Mouse (Mus musculus): ENCODE results near the gene Traf6.

Traf6 gene

DNA sequence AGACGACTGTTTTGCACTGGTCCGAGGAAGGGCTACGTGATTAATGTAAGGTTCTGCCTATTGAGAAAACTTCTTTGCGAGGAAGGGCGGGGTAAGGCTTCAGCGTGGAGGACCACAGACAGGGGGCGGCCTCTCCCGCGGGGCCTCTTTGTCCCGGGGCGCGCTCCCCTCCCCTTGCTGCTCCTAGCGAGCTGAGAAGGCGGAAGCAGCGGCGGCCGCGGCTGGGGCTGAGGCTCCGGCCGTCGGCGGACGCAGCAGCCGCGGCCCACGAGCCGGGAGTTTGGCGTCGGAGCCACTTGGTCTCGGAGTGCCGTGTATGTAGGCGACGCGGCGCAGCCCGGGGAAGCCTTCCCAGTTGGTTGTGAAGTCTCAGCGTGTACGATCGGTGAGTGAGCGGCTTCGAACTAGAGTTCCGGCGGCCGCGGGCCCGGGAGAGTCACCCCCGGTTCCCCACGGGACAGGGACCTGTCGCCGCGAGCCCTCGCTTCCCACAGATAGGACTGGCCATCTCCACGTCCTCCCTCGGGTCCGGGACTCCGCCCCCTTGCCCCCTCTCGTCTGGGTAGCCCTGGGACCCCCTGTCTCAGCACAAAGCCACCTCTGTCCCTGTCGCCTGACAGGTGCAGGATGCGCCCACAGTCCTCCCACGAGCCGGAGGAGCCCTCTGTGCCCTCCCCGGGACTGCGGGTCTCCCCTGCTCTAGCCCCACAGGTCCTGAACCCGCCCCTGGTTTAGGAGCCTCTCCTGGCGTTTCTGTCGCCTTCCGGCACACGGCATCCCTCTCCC, at the start of gene Traf6:
Traf6 (plus strand) TSS at position 194 of the 786 bp plus-strand sequence.
- in situ Hi-C loops (cut with MboI, MseI): no loop called here

DNA sequence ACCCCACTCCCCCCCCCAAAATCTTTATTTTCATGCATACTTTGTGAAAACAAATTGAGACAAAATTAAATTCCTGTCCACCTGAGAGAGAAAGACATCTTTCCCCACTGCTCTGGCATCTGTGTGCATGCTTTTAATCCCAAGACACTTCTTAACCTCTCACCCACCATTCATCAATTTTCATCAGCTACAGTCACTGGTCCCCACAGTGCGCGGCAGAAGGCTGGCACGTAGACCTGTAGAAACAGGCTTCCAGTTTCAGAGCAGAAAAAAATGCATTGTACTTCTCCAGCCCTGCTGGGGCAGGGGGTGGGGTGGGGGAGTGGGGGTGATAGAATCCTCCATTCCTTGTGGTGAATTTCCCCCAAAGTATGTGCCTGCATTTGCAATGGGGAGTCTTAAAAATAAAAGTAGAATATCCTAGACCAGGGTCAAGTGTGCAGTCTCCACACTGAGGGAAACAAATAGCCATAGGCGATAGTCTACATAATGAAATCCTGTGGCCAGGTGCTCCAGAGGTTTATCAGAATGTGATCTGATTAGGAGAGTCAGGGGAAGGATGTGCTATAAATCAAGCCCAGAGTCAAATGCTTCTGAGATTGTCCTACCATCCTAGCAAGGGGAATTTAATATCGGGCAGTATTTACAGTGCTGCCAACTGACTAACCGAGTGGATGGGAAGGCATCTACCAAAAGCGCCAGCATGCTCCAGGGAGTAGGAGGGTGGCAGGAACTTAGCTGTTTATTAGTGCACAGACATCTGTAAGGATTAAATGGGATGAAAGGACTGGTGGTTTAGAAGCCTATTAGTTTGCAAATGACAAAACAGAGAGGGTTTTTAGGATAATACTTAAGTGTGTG, 39.0 kb upstream of the Traf6 start:
- in situ Hi-C loops (cut with MboI, MseI): no loop called here

DNA sequence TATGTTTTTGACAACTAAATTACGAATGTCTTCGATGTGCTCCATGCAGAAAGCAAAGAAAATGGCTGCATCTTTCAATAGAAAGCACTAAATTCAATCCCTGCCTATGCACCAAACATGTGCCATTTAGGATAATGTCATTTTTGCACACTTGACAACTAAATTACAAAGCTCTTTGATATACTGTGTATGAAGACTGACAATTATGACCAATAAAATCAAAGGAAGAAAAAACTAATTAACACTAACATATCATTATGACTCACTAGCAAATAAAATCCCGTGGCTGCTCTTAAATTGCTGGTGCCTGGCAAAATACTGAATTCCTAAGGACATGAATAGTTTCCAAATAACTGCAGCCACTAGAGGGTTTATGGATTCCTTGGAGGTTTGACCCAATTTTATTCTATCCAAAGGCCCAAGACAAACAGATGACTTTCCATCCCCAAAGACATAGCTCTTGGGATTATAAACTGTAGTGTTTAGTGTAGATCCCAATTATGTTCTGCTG, 38.3 kb upstream of the Traf6 start:
- in situ Hi-C loops (cut with MboI, MseI): no loop called here

DNA sequence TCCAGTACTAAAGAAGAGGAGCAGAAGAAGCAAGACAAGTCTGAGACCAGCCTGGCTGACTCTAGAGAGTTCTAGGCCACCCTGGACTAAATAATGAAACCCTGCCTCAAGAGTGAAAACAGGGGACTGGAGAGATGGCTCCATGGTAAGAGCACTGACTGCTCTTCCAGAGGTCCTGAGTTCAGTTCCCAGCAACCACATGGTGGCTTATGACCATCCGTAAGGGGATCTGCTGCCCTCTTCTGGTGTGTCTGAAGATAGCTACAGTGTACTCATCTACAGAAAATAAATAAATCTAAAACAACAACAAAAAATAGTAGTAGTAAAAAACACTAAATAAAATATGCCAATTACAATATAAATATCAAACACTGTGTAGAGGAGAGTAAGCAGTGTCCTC, 32.4 kb upstream of the Traf6 start:
- in situ Hi-C loops (cut with MboI, MseI): no loop called here

DNA sequence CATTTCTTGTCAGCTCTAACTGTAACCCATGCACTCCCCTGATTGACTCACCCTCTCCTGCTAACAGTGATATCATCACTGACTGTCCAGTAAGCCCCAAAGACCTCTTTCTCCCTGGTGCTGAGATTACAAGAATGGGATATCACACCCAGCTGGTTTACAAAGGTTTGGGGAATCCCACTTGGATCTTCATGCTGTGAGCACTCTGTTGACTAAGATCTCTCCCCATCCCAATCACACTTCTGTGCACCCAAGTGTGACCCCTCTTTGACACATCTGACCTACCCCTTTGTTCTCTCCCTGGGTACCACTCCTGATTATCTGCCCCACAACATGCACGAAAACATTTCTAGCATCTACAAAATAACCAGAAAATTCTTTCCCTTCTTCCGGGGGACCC, 29.9 kb upstream of the Traf6 start:
- in situ Hi-C loops (cut with MboI, MseI): no loop called here

DNA sequence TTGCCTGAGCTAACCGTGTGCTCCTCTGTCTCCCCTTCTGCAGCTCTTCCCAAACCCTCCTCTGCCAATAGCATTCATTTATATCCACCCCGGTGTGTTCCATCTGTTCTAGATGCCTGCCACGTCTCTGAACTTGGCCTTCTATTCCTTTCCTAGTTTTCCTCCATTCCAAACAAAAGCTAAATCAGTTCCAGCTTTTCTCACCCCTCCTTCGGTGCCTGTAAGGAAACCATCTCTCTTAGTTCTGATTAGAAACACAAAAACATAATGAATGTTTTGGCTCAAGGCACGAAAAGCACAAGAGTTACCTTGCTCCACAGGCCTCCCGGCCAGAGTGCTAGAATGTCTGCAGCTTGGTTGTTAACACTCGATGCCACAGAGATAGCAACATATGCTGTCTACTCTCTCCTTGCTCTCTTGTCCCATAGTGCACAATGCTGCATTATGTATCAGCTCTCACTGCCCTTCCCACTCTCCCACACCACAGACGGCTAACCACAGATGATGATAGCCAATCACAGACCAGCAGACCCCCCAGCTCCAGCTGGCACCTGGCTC, 29.0 kb upstream of the Traf6 start, which contains the start of the genes Rag1 and B230118H07Rik:
Rag1 (minus strand) TSS at position 388 of the 558 bp plus-strand sequence.
B230118H07Rik (minus strand) TSS at position 419 of the 558 bp plus-strand sequence.
- in situ Hi-C loops (cut with MboI, MseI): no loop called here

DNA sequence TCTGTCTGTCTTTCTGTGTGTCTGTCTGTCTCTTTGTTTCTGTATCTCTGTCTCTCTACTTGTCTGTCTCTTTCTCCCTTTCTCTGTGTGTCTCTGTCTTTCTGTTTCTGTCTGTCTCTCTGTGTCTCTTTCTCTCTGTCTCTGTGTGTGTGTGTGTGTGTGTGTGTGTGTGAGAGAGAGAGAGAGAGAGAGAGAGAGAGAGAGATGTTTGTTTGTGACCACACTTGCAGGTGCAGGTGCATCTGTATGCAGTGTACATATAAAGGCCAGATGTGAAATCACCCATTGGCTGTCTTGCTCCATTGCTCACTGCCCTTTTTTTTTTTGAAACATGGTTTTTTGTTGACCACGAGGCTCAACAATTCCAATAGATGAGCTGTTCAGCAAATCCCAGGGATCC, 27.8 kb upstream of the Traf6 start:
- in situ Hi-C loops (cut with MboI, MseI): no loop called here

DNA sequence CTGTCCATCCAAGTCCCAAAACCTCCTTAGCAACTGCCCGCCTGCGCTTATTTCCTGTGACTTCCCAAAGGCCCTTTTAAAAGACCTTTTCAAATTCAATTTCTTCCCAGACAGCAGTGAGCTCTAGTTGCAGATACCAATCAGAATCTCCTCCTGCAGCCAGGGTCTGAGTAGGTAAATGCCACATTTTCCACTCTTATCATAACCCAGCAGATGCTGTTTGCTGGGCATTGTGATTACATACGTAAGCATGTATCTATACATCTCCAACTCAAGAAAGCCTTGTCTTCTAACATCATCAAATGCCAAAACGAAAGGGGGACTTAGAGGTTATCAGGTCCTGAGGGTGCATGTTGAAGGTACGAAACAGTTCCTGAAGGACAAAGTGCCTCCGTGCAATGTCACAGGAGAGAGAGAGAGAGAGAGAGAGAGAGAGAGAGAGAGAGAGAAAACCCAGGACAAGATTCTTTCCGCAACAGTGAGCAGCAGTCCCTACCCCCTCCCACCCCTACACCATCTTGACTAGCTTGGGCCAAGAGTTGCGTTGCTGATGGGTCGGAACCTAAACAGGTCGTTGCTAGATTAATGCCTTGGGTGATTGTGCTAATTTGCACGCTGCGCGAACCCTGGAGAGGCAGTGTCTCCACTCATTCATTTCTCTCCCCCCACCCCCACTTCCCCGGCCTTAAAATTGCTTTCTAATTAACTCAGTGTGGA, 25.9 kb upstream of the Traf6 start:
- in situ Hi-C loops (cut with MboI, MseI): no loop called here

DNA sequence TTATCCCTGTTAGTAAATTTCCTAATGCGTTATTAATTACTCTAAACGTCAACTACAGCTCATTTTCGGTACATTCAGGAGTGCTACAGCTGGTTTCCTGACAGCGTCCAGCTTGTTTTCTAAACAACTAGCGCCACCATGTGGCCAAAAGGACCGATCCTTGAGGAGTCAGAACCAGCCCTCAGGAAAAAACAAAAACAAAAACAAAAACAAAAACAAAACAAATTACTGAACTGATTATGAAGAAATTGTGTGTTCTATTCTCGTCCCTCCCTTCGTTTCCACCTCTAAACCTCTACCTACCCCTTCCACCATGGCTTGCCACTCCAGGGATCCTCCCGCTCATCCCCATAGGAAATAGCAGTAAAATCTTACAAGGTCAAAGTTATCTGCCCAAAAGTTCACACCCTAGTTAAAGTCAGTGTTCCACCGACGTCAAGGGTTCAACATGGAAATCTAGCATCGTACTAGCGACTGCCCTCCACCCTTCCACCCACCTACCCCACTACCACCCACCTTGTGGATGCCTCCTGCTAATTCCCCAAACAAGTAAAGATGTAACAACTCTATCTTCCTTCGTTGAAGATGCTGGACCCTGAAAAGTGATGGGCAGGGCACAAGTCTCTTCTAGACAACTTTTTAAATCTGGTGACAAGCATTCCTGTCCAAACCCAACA, 25.2 kb upstream of the Traf6 start:
- in situ Hi-C loops (cut with MboI, MseI): no loop called here

DNA sequence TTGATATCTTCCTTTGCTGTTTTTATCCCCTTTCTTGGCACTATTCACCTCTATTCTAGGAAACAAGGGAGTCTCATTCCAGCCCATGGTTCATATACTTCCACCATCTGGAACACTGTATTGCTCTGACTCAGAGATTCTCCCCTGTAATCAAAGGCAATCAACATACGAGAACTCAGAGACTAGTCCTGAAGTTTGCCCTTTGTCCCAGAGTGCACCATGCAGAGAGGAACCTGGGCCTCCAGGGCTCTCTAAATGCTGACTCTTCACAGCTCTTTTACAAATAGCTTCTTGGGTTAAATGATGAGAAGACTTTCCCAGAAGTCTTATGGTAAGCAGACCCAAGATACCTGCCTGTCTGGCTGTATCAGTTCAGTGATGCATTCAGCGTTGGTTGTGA, 17.7 kb upstream of the Traf6 start:
- in situ Hi-C loops (cut with MboI, MseI): no loop called here

DNA sequence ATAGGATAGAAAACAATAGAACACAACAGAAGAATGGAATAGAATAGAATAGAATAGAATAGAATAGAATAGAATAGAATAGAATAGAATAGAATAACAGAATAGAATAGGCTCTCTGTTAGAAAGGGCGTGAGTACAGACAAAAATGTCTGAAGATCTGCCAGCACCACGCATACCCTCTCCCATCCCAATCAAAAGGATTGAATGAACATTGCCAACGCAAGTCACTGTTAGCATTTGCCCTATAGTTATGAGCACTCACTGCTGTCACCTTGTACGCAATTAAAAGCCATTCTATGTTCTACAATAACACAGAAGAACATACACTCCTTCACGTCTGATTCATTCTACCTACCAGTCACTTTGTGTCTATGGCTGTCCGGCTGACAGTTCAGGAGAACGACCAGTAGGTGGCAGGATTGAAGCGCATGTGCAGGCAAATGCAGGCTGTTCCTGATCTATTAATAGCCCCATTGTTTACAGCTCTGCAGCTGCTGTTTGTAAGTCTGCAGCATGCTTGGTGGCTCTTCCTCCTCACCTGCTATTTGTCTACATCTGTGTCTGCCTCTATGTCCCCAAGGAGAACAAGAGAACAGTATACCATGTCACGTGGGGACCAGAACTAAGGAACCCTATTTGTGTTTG, 13.0 kb upstream of the Traf6 start:
- in situ Hi-C loops (cut with MboI, MseI): no loop called here

DNA sequence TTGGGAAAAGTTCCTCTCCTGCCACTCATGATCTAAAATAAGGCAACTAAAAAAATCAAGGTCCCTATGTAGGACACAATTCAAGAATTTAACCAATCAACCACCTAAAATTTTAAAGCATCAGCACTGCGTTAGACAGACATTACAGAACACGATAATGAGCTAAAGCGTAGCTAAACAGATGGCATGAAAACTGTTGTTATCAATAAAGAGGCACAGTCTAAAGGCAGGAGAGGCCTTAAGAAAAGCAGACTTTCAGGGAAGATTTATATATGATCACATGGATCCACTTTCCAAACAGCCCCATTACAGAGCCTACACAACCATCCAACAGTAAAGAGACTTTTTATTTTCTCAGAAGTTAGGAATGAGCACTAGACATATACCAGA, 12.5 kb upstream of the Traf6 start:
- in situ Hi-C loops (cut with MboI, MseI): no loop called here

DNA sequence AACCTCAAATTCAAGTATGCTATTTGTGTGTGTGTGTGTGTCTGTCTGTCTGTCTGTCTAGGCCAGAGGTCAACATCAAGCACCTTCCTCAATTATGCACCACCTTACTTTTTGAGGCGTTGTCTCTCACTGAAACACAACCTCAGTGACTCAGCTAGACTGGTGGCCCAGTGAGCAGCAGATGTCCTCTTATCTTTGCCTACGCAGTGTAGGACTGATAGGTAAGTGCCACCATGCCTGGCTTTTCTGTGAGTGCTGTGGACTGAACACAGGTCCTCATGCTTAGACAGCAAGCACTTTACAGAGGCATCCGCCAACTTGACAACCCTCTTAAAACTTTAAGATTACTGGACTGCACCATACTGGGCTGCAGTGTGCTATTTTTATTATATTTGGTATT, 9.5 kb upstream of the Traf6 start:
- in situ Hi-C loops (cut with MboI, MseI): no loop called here

DNA sequence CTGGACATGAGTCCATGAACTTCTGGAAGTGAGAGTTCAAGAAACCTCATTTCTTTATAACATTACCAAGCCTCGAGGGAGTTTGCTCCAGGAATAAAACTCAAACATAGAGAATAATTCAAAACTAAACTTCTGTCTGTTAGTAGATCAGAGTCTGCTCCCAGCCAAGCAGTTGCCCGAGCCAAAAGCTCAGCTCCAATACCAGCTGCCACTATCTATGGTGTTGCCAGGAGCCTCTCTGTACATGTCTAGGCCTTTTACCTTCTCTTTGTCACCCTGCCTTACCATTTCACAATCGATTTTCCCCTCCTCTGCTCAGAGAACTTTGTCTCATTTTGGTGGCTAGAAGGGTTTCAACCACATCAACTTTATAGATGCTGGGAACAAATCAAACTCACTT, 4.7 kb upstream of the Traf6 start:
- in situ Hi-C loops (cut with MboI, MseI): no loop called here

DNA sequence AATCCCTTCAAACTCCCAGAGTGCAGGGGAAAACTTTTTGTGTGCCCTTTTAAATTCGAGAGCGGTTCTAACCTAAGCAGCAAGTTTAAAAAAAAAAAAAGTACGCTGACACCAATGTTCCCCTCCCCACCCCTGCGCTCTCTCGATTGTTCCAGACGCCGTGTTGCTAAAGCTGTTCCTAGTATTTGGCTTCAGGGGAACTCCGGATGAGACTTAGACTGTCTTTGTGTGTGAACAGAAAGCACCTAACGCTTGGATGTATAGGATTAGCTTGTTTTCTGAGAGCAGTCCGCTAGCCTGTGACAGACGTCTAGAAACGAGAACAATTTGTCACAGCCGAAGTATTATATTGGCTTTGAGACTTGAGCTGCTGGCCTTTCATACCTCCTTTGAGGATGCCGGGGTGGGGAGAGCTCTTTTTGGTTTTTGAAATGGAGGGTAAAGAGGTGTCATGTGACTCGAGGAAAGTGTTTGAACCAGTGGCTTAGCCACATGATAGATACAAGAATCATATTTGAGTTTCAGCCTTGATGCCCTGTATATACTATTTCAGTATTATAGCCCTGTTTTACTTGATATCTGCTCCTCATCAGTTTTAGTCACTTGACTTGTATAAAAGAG, 1.0 kb downstream of the Traf6 start:
- in situ Hi-C loops (cut with MboI, MseI): no loop called here

DNA sequence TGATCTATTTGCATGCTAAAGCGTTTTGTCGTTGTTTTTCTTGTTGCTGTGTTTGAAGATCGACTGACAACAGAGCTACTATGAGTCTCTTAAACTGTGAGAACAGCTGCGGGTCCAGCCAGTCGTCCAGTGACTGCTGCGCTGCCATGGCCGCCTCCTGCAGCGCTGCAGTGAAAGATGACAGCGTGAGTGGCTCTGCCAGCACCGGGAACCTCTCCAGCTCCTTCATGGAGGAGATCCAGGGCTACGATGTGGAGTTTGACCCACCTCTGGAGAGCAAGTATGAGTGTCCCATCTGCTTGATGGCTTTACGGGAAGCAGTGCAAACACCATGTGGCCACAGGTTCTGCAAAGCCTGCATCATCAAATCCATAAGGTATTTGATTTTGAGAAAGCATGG, 6.2 kb downstream of the Traf6 start:
- in situ Hi-C loops (cut with MboI, MseI): no loop called here

DNA sequence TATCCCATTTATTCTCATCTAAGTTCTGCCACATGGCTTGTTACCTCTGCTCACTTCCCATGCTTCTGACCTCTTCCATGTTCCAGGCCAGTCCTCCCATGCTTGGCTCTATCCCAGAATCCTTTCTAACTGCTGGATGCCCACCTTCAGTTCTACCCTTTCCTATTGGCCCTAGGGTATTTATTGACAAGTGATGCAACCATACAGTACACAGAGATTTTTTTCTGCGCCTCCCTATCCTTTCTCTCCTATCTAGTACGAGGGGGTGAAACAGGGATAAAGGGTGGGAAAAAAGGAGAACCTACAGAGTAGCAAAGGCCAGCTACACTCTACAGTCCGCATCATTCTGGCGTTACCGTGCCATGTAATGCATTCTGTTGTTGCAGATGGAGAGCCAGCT, 9.8 kb downstream of the Traf6 start:
- in situ Hi-C loops (cut with MboI, MseI): no loop called here

DNA sequence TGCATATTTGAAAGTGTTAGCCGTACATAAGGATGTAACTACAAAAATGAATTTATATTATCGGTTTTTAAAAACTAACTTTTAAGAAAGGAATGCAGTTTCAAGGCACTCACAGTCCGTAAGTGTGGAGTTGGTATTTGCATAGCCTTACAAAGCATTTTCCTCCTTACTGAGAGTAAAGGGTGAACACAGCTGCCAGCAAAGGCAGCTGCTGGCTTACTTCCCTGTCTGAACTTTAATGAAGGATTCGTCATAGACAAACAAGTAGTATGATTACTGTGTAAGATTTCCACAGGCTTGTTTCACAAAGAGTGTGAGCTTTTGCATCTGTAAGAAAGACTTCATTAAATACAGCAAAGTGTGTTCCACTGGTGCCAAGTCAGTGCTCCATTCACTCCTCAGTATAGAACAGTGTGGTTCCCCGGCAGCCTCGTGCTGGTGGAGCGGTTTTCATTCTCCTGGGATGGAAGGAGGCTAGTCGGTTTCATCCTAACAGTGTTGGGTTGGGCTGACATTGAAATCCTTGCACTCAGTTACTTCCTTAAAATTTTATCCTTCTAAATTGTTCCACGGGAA, 12.1 kb downstream of the Traf6 start:
- in situ Hi-C loops (cut with MboI, MseI): no loop called here

DNA sequence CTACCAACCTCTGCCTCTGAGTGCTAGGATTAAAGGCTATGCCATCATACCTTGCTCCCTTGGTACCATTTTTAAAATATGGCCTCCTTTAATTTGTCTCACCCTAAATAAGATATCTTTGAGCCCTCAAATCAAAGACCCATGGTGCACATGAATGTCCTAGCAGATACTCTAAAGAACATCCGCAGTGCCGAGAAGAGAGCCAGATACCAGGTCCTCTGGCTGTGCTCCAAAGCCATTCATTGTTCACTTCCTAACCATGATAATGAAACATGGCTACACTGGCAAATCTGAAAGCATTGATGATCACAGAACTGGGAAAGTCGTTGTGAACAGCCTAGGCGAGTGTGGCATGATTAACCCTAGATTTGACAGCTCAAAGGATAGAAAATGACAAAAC, 14.8 kb downstream of the Traf6 start:
- in situ Hi-C loops (cut with MboI, MseI): no loop called here
